Mouse (Mus musculus): Measurements from ENCODE around the gene Map3k14.

DNA sequence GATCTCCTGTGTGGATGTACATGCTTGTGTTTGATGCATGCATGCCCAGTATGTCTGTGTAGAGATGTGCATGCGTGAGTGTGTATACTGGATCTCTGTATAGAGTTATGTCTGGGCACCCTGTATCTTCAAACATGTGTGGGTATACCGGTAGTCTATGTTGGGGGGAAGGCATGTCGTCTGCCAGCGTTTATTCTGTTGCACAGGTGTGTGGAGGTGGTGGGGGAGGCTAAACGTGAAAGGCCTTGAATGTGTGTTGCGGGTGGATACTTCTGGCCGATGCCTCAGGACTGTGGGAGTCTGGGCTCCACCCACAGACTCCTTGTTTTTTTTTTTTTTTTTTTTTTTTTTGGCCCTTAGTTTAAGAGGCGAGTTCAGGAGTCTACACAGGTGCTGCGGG, 85.9 kb downstream of the Map3k14 start:
- TF ChIP-seq CTCF (IDR thresholded peaks at IDR 0.05; ENCODE audit: low read depth) (no peak), EP300 (IDR thresholded peaks at IDR 0.05; ENCODE audit: low read depth) (no peak)
